Mouse (Mus musculus) heart, postnatal 0 days (tissue): ENCODE data around the gene Fbxo21.

ENCODE experiments used
- CTCF ChIP-seq: IDR thresholded peaks from 2 replicates; pipeline ENCODE4 v1.5.1; 2016; ENCODE audit warnings: antibody characterized with exemption, control low read depth, low read depth
- EP300 ChIP-seq: IDR thresholded peaks from 2 replicates; pipeline ENCODE4 v1.6.1; 2016; ENCODE audit warnings: antibody characterized with exemption, low read depth

- no peak for TF ChIP-seq CTCF
- TF ChIP-seq EP300, result no peak
Observed at GRCm38 (mm10) chr5:117967659-117968069, 8.9 kb upstream of the Fbxo21 start.
